Mouse (Mus musculus): ENCODE results near the gene Tada2b.

GRCm38 (mm10) chr5:36526921-36527320, 42.8 kb upstream of the Tada2b start:
- no peak for TF ChIP-seq POLR2A (IDR thresholded peaks at IDR 0.05; ENCODE audit: extremely low read depth, insufficient read depth, low read length)
- no peak for TF ChIP-seq CTCF (IDR thresholded peaks at IDR 0.05; ENCODE audit: extremely low read depth, insufficient read depth, low read length)
